Mouse (Mus musculus) forebrain, embryonic 10.5 days (tissue): ENCODE results near the gene Ctu1. TPM values are rescaled to one million over a fixed set of nuclear protein-coding genes. Genes with fewer than 3 reads are reported as not detected.
"Not testable (repeated sequence)": the region's sequence is repeated elsewhere in the genome, so short reads cannot be mapped to it uniquely, and the experiment has no call there.

Experiments used
- DNase-seq: peaks from one replicate; pipeline ENCODE4 v3.0.0-alpha.2; 2017; ENCODE audit warnings: low spot score; ENCODE audit errors: extremely low spot score
- H3K27ac ChIP-seq: fragments of 300-500 bp; sonication (generic); 2 replicates; pipeline ENCODE4 v1.5.1; 2016; ENCODE audit warnings: mild to moderate bottlenecking
- H3K27me3 ChIP-seq: fragments of 300-500 bp; sonication (generic); 2 replicates; pipeline ENCODE4 v1.6.1; 2016; ENCODE audit warnings: mild to moderate bottlenecking; ENCODE audit not compliant: poor library complexity, severe bottlenecking
- H3K36me3 ChIP-seq: fragments of 300-500 bp; sonication (generic); replicated peaks from 2 replicates; pipeline ENCODE4 v1.6.1; 2016; ENCODE audit warnings: mild to moderate bottlenecking, moderate library complexity
- H3K4me1 ChIP-seq: fragments of 300-500 bp; sonication (generic); 2 replicates; pipeline ENCODE4 v1.6.1; 2016
- H3K4me3 ChIP-seq: fragments of 300-500 bp; sonication (generic); 2 replicates; pipeline ENCODE4 v1.5.1; 2016; ENCODE audit warnings: mild to moderate bottlenecking, moderate library complexity
- H3K9me3 ChIP-seq: fragments of 300-500 bp; sonication (generic); 2 replicates; pipeline ENCODE4 v1.6.1; 2016; ENCODE audit warnings: mild to moderate bottlenecking, moderate library complexity
- WGBS: fragments of 180-500 bp; shearing (Covaris S2); methylation state at CpG from one replicate; pipeline ENCODE4 v1.1.7; 2016; 5-methylcytosine and 5-hydroxymethylcytosine counted together
- polyA plus RNA-seq: library from polyadenylated mRNA; unstranded; fragments of >200 nt; fragmentation: Nextera tagmentation; extraction: Ambion mirVana; gene quantifications from 2 replicates; pipeline ENCODE4 v1.2.1, GENCODE M21; 2016

Ctu1 gene
- polyA plus RNA-seq, 1 experiment from 2014 or later: 18.4 TPM

GRCm38 (mm10) chr7:43656232-43656631 is 15.6 kb upstream of the Ctu1 start:
- 80% methylated on average over 6 of the region's 6 CpGs for WGBS
- Histone ChIP-seq H3K36me3 (no peaks in the 10 kb centered on the region), H3K27ac (no peak overlapping the region), H3K27me3 (no peaks in the 10 kb centered on the region), H3K9me3 (no peaks in the 10 kb centered on the region; the same call in 1 of the 2 replicates), H3K4me3 (no peak overlapping the region), H3K4me1 (no peaks in the 10 kb centered on the region)
- DNase-seq: no peak

GRCm38 (mm10) chr7:43660002-43660401 is 11.8 kb upstream of the Ctu1 start, which contains the start of gene Siglece:
Siglece (minus strand) TSS chr7:43660161.
- H3K27ac ChIP-seq: no peak within 1 kb of the TSS
- H3K4me3 ChIP-seq: no peak within 1 kb of the TSS
- H3K36me3 ChIP-seq: no peaks in the 10 kb centered on the region
- no peak for DNase-seq
- no peaks in the 10 kb centered on the region for H3K4me1 ChIP-seq
- H3K27me3 ChIP-seq: no peaks in the 10 kb centered on the region
- 79% methylated on average over 1 of the region's 1 CpGs for WGBS
- no peaks in the 10 kb centered on the region for H3K9me3 ChIP-seq

GRCm38 (mm10) chr7:43662804-43663203 is 9.0 kb upstream of the Ctu1 start:
- Histone ChIP-seq H3K27ac (no peak overlapping the region), H3K36me3 (no peaks in the 10 kb centered on the region), H3K4me1 (no peaks in the 10 kb centered on the region), H3K4me3 (no peak overlapping the region), H3K27me3 (no peaks in the 10 kb centered on the region), H3K9me3 (no peaks in the 10 kb centered on the region)
- no peak for DNase-seq
- 100% methylated on average over 1 of the region's 1 CpGs for WGBS

- H3K4me1 ChIP-seq, H3K9me3 ChIP-seq, H3K27ac ChIP-seq, DNase-seq, H3K27me3 ChIP-seq, H3K4me3 ChIP-seq, H3K36me3 ChIP-seq: not testable (repeated sequence)
- WGBS: 94% methylated on average over 4 of the region's 4 CpGs
Measured at GRCm38 (mm10) chr7:43667221-43667620, 4.6 kb upstream of the Ctu1 start.

- H3K36me3 ChIP-seq: no peaks in the 10 kb centered on the region
- no peaks in the 10 kb centered on the region for H3K9me3 ChIP-seq
- WGBS: 16% methylated on average over 3 of the region's 3 CpGs
- H3K27ac ChIP-seq: no peak overlapping the region
- no peak overlapping the region for H3K4me3 ChIP-seq
- H3K4me1 ChIP-seq: peaks cover 15% of the 10 kb centered on the region
- no peak for DNase-seq
- H3K27me3 ChIP-seq: no peaks in the 10 kb centered on the region
Measured at GRCm38 (mm10) chr7:43668582-43668981, 3.2 kb upstream of the Ctu1 start.

- WGBS: 69% methylated on average over 11 of the region's 11 CpGs
- peaks cover 12% of the 10 kb centered on the region; the same call in 1 of the 2 replicates for H3K9me3 ChIP-seq
- no peaks in the 10 kb centered on the region for H3K27me3 ChIP-seq
- peaks cover 24% of the 10 kb centered on the region for H3K36me3 ChIP-seq
- no peak for DNase-seq
- peak overlapping the region; percentile 67 for H3K4me3 ChIP-seq
- H3K4me1 ChIP-seq: peaks cover 15% of the 10 kb centered on the region
- peak overlapping the region; percentile 88 for H3K27ac ChIP-seq
Measured at GRCm38 (mm10) chr7:43671064-43671808, 580 bp upstream of the Ctu1 start.

GRCm38 (mm10) chr7:43672581-43673260 is 905 bp downstream of the Ctu1 start:
- Histone ChIP-seq H3K4me3 (peak overlapping the region; percentile 67), H3K9me3 (peaks cover 27% of the 10 kb centered on the region; the same call in 1 of the 2 replicates), H3K27ac (peak overlapping the region; percentile 88), H3K36me3 (peaks cover 39% of the 10 kb centered on the region), H3K4me1 (peaks cover 15% of the 10 kb centered on the region), H3K27me3 (no peaks in the 10 kb centered on the region)
- WGBS: 19% methylated on average over 10 of the region's 10 CpGs
- DNase-seq: no peak

GRCm38 (mm10) chr7:43675091-43675490 is 3.3 kb downstream of the Ctu1 start:
- Histone ChIP-seq H3K27me3 (no peaks in the 10 kb centered on the region), H3K9me3 (peaks cover 27% of the 10 kb centered on the region; the same call in 1 of the 2 replicates), H3K4me3 (no peak overlapping the region), H3K27ac (no peak overlapping the region), H3K36me3 (peaks cover 49% of the 10 kb centered on the region), H3K4me1 (peaks cover 15% of the 10 kb centered on the region)
- no peak for DNase-seq
- WGBS: 92% methylated on average over 32 of the region's 32 CpGs

- Histone ChIP-seq H3K36me3 (peaks cover 49% of the 10 kb centered on the region), H3K9me3 (peaks cover 27% of the 10 kb centered on the region; the same call in 1 of the 2 replicates), H3K4me1 (no peaks in the 10 kb centered on the region), H3K27ac (no peak overlapping the region), H3K4me3 (no peak overlapping the region), H3K27me3 (no peaks in the 10 kb centered on the region)
- DNase-seq: peak; percentile 30
Measured at GRCm38 (mm10) chr7:43678517-43678916, 6.7 kb downstream of the Ctu1 start.

- H3K4me1 ChIP-seq: no peaks in the 10 kb centered on the region
- H3K27me3 ChIP-seq: no peaks in the 10 kb centered on the region
- H3K4me3 ChIP-seq: no peak overlapping the region
- H3K9me3 ChIP-seq: peaks cover 16% of the 10 kb centered on the region; the same call in 1 of the 2 replicates
- WGBS: 20% methylated on average over 5 of the region's 5 CpGs
- no peak overlapping the region for H3K27ac ChIP-seq
- DNase-seq: peak; percentile 71
- H3K36me3 ChIP-seq: peaks cover 27% of the 10 kb centered on the region
Measured at GRCm38 (mm10) chr7:43680960-43681359, 9.1 kb downstream of the Ctu1 start.

GRCm38 (mm10) chr7:43682511-43682910 is 10.7 kb downstream of the Ctu1 start:
- not testable (repeated sequence) for H3K27me3 ChIP-seq, DNase-seq, H3K27ac ChIP-seq, H3K4me3 ChIP-seq, H3K9me3 ChIP-seq, H3K4me1 ChIP-seq
- H3K36me3 ChIP-seq: peaks cover 12% of the 10 kb centered on the region
- WGBS: 16% methylated on average over 1 of the region's 1 CpGs

- 78% methylated on average over 7 of the region's 7 CpGs for WGBS
- no peak overlapping the region for H3K27ac ChIP-seq
- no peak overlapping the region for H3K4me3 ChIP-seq
Measured at GRCm38 (mm10) chr7:43685088-43685487, 13.3 kb downstream of the Ctu1 start.

GRCm38 (mm10) chr7:43690118-43690517 is 18.3 kb downstream of the Ctu1 start, which contains the start of gene Klk14:
Klk14 (plus strand) TSS chr7:43690418.
- H3K4me3 ChIP-seq: no peak within 1 kb of the TSS
- no peak for DNase-seq
- H3K36me3 ChIP-seq: no peaks in the 10 kb centered on the region
- peaks cover 4% of the 10 kb centered on the region; the same call in 1 of the 2 replicates for H3K9me3 ChIP-seq
- H3K4me1 ChIP-seq: no peaks in the 10 kb centered on the region
- no peaks in the 10 kb centered on the region for H3K27me3 ChIP-seq
- no peak within 1 kb of the TSS for H3K27ac ChIP-seq

More at GRCm38 (mm10) chr7:43685088-43685487, 13.3 kb downstream of the Ctu1 start:
- H3K9me3 ChIP-seq: no peaks in the 10 kb centered on the region
- no peaks in the 10 kb centered on the region for H3K4me1 ChIP-seq
- H3K27me3 ChIP-seq: no peaks in the 10 kb centered on the region
- no peaks in the 10 kb centered on the region for H3K36me3 ChIP-seq
- DNase-seq: no peak
